In the genomic region with DNA sequence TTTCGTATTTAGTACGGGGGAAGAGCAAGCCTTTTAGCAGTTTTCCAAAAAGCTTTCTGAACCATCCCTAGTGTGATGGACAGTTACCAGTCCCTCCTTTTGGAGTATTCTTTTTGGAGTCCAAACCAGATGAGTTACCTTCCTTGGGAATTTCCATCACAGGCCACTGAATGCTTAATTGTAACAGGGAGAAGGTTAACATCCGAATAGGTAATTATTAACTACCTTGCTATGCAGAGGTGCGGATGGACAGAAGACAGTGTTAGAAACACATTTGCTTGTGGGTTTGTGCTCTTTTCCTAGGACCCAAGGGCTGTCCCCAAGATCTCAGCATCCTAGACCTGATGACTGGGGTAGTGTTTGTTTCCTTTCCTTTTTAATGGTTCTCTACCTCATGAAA, we compare ENCODE assay signal across 18 mouse cellular contexts.
"Had no signal": no experiment of that assay in that cellular context is flagged by ENCODE, and none has a peak within 500 bp of the region (broad histone marks: within the 10 kb centered on the region; RNA-seq: fewer than 3 reads in every experiment).

No protein-coding gene starts in this region.

- H3K4me1 ChIP-seq: intestine, embryonic 15.5 days; limb, embryonic 15.5 days; lung, embryonic 15.5 days; megakaryocyte, embryonic 14.5 days had no signal

- DNase-seq: layer of hippocampus, adult 9-11 months; layer of hippocampus, postnatal 36 days; lung, postnatal 14 days; retina, postnatal 1 day; right cerebral cortex, postnatal 4 days; spleen, adult 18-20 months; thymus, adult 18-20 months; thymus, postnatal 14 days had no signal

- H3K27ac ChIP-seq: hindbrain, embryonic 14.5 days; intestine, embryonic 15.5 days; limb, embryonic 15.5 days; liver, embryonic 14.5 days; lung, embryonic 15.5 days; macrophage; midbrain, embryonic 15.5 days; neural tube, embryonic 13.5 days had no signal

- H3K36me3 ChIP-seq: intestine, embryonic 15.5 days; limb, embryonic 15.5 days; lung, embryonic 15.5 days; midbrain, embryonic 15.5 days; neural tube, embryonic 13.5 days had no signal

- H3K9ac ChIP-seq: hindbrain, embryonic 14.5 days; intestine, embryonic 15.5 days; limb, embryonic 15.5 days; liver, embryonic 14.5 days; lung, embryonic 15.5 days; midbrain, embryonic 15.5 days; neural tube, embryonic 13.5 days had no signal

- H3K4me2 ChIP-seq: hindbrain, embryonic 14.5 days; intestine, embryonic 15.5 days; limb, embryonic 15.5 days; lung, embryonic 15.5 days; midbrain, embryonic 11.5 days; midbrain, embryonic 15.5 days; neural tube, embryonic 13.5 days had no signal

- ATAC-seq: intestine, embryonic 15.5 days; midbrain, embryonic 15.5 days had no signal

- H3K9me3 ChIP-seq: intestine, embryonic 15.5 days; limb, embryonic 15.5 days; lung, embryonic 15.5 days; midbrain, embryonic 15.5 days; neural tube, embryonic 13.5 days had no signal

- H3K27me3 ChIP-seq: intestine, embryonic 15.5 days; limb, embryonic 15.5 days; lung, embryonic 15.5 days; megakaryocyte, embryonic 14.5 days; midbrain, embryonic 15.5 days; neural tube, embryonic 13.5 days had no signal

- H3K4me3 ChIP-seq: intestine, embryonic 15.5 days; limb, embryonic 15.5 days; lung, embryonic 15.5 days; megakaryocyte, embryonic 14.5 days; midbrain, embryonic 15.5 days; neural tube, embryonic 13.5 days had no signal
